Comparison of ENCODE assay signal across 28 mouse cellular contexts in genomic region chr14:26934891-26935290, GRCm38 (mm10). TPM values are rescaled to one million over a fixed set of nuclear protein-coding genes. Genes with fewer than 3 reads are reported as not detected.
DNase-seq lines count a peak whose midpoint lies in the region; ATAC-seq and TF ChIP-seq lines count a peak whose summit lies in the region.
"Had no signal": no experiment of that assay in that cellular context is flagged by ENCODE, and none has a peak within 500 bp of the region (broad histone marks: within the 10 kb centered on the region; RNA-seq: fewer than 3 reads in every experiment).

No protein-coding gene starts in this region.

- no peak for TF ChIP-seq CTCF in gastrocnemius, adult 2 months (IDR thresholded peaks at IDR 0.05)

- peaks cover 29% of the 10 kb centered on the region for H3K36me3 ChIP-seq in kidney, embryonic 15.5 days

- WGBS in kidney, embryonic 15.5 days, result 88% methylated on average over 3 of the region's 3 CpGs

- DNase-seq in kidney, adult 11 months, result peak; percentile 55
- peak; percentile 10 for DNase-seq in thymus, postnatal 0 days (ENCODE audit: low spot score)
- no peak for DNase-seq in thymus, adult 18-20 months
- peak; percentile 45 to 67 for DNase-seq in kidney, postnatal 25 days
- no peak for DNase-seq in heart, postnatal 4 days
- no peak for DNase-seq in gastrocnemius, adult 2 months
- DNase-seq: adrenal gland, adult 8-10 months; adrenal gland, postnatal 25 days; cerebellum, adult 18-20 months; cerebellum, adult 9-10 months; cerebellum, postnatal 14 days; forebrain, postnatal 0 days; gastrocnemius, postnatal 10 days; gastrocnemius, postnatal 36 days had no signal

- no peak overlapping the region for H3K4me3 ChIP-seq in kidney, embryonic 15.5 days (replicated peaks)
- H3K4me3 ChIP-seq in gastrocnemius, adult 2 months, result no peak overlapping the region
- H3K4me3 ChIP-seq: forebrain, embryonic 10.5 days; hindbrain, embryonic 10.5 days; hindbrain, embryonic 13.5 days had no signal

- no peak for ATAC-seq in kidney, embryonic 15.5 days (replicated peaks; ENCODE audit: low FRiP score)
- ATAC-seq: activated CD4-positive, CD25-positive, alpha-beta regulatory T cell, adult 4 months; forebrain, embryonic 14.5 days; forebrain, postnatal 0 days; hindbrain, embryonic 16.5 days had no signal

- H3K27ac ChIP-seq in kidney, embryonic 15.5 days, result no peak overlapping the region
- no peak overlapping the region for H3K27ac ChIP-seq in gastrocnemius, adult 2 months
- H3K27ac ChIP-seq: forebrain, embryonic 10.5 days; hindbrain, embryonic 10.5 days; hindbrain, embryonic 13.5 days had no signal

- intact Hi-C loops in gastrocnemius, adult 2 months (cut with DNase I), result no loop called here

- no peaks in the 10 kb centered on the region for H3K4me1 ChIP-seq in kidney, embryonic 15.5 days
- H3K4me1 ChIP-seq: forebrain, embryonic 10.5 days; hindbrain, embryonic 10.5 days; hindbrain, embryonic 13.5 days had no signal

- H3K4me2 ChIP-seq in kidney, embryonic 15.5 days, result no peak overlapping the region
- H3K4me2 ChIP-seq: heart, embryonic 11.5 days; hindbrain, embryonic 13.5 days had no signal

- H3K9ac ChIP-seq in kidney, embryonic 15.5 days, result no peak overlapping the region
- H3K9ac ChIP-seq: forebrain, postnatal 0 days; hindbrain, embryonic 13.5 days had no signal

- no peaks in the 10 kb centered on the region for H3K9me3 ChIP-seq in kidney, embryonic 15.5 days (replicated peaks)
- H3K9me3 ChIP-seq: forebrain, embryonic 10.5 days; hindbrain, embryonic 10.5 days; hindbrain, embryonic 13.5 days had no signal

- H3K27me3 ChIP-seq in kidney, embryonic 15.5 days, result no peaks in the 10 kb centered on the region
- H3K27me3 ChIP-seq: hindbrain, embryonic 13.5 days had no signal

RNA-seq across cellular contexts. Expression of gene Appl1, which starts 36.1 kb away (rescaled TPM):
- polyA plus RNA-seq in kidney, embryonic 15.5 days (2015; fragmentation: Nextera tagmentation; extraction: Ambion mirVana), result 39.2 and 41.8 TPM in 2 replicates
- 57.8 and 62.2 TPM in 2 replicates for polyA plus RNA-seq in thymus, postnatal 0 days (2015; fragmentation: Nextera tagmentation; extraction: Ambion mirVana)
- total RNA-seq in heart, postnatal 4 days (2021), result 10 to 100 TPM; 26.9 to 28.9 TPM
- total RNA-seq in gastrocnemius, adult 2 months (2021), result 10 to 100 TPM; 18.6 to 21.6 TPM

RNA-seq across cellular contexts. Expression of gene Asb14, which starts 40.5 kb away (rescaled TPM):
- polyA plus RNA-seq in kidney, embryonic 15.5 days (2015; fragmentation: Nextera tagmentation; extraction: Ambion mirVana), result 0.12 TPM in 1 of 2 replicates, not detected in the other
- 0.08 TPM in 1 of 2 replicates, not detected in the other for polyA plus RNA-seq in thymus, postnatal 0 days (2015; fragmentation: Nextera tagmentation; extraction: Ambion mirVana)
- 10 to 100 TPM; 11.5 to 12.4 TPM for total RNA-seq in heart, postnatal 4 days (2021)
- 100 to 1,000 TPM; 118 to 142 TPM for total RNA-seq in gastrocnemius, adult 2 months (2021)
- total RNA-seq: adrenal gland, adult 8-10 months; adrenal gland, postnatal 25 days; granulocyte monocyte progenitor cell, adult 5-6 weeks had no signal
- polyA plus RNA-seq: embryonic facial prominence, embryonic 11.5 days; forebrain, embryonic 10.5 days; hindbrain, embryonic 10.5 days had no signal

RNA-seq across cellular contexts. Expression of gene Hesx1, which starts 59.3 kb away (rescaled TPM):
- polyA plus RNA-seq in kidney, embryonic 15.5 days (2015; fragmentation: Nextera tagmentation; extraction: Ambion mirVana), result 1.1 and 1.4 TPM in 2 replicates
- polyA plus RNA-seq in thymus, postnatal 0 days (2015; fragmentation: Nextera tagmentation; extraction: Ambion mirVana), result 1.4 and 2.1 TPM in 2 replicates
- under 1 TPM in 1 of 2 experiments, not detected in 1; 0.23 TPM for total RNA-seq in heart, postnatal 4 days (2021)
- total RNA-seq in gastrocnemius, adult 2 months (2021), result not detected
- total RNA-seq: forebrain, postnatal 0 days; gastrocnemius, postnatal 10 days; gastrocnemius, postnatal 36 days; heart, adult 8-10 months; heart, postnatal 25 days had no signal
- polyA plus RNA-seq: forebrain, embryonic 14.5 days; forebrain, postnatal 0 days; frontal cortex, adult 2 months; heart, postnatal 0 days; hindbrain, embryonic 13.5 days had no signal

Comparison
In these comparisons a context has a peak if more than half of its experiments do, and no peak if none do; other contexts are left out.
1. DNase-seq: peak in kidney, adult 11 months (single experiment), thymus, postnatal 0 days (single experiment) and kidney, postnatal 25 days (2 of 2); none in thymus, adult 18-20 months (0 of 2), heart, postnatal 4 days (single experiment) and gastrocnemius, adult 2 months (single experiment).
2. RNA of gene Asb14, which starts 40.5 kb away (total RNA-seq): 118 to 142 TPM in gastrocnemius, adult 2 months; 11.5 to 12.4 TPM in heart, postnatal 4 days; every median in the first group is over 4 times any median in the second.